Mouse (Mus musculus) spleen, adult 18-20 months (tissue): ENCODE measurements around the gene Ak2.

Experiments
- DNase-seq, 2 experiments: peaks; one replicate each; pipeline ENCODE4 v3.0.0; 2022; ENCODE audit warnings: mixed read lengths in 2 of 2

Gene Ak2

GRCm38 (mm10) chr4:129050365-129050764 is 58.6 kb downstream of the Ak2 start:
- DNase-seq, result no peak

GRCm38 (mm10) chr4:129050901-129051417 is 59.2 kb downstream of the Ak2 start:
- no peak for DNase-seq

GRCm38 (mm10) chr4:129051461-129052183 is 59.9 kb downstream of the Ak2 start:
- DNase-seq, result no peak

GRCm38 (mm10) chr4:129054757-129055156 is 63.0 kb downstream of the Ak2 start:
- DNase-seq, result no peak

- DNase-seq, result no peak
These were observed 63.8 kb downstream of the Ak2 start for GRCm38 (mm10) chr4:129055562-129055961.

- DNase-seq, result peak; percentile 95 to 98
These were observed 65.9 kb downstream of the Ak2 start for GRCm38 (mm10) chr4:129057533-129058206.

- DNase-seq, result peak; percentile 52 to 64
These were observed 66.7 kb downstream of the Ak2 start, which contains the start of gene Rnf19b for GRCm38 (mm10) chr4:129058207-129059092. TSS of gene Rnf19b (plus strand) at chr4:129058271.

- peak; percentile 16 to 42 for DNase-seq
These were observed 67.4 kb downstream of the Ak2 start for GRCm38 (mm10) chr4:129059125-129059551.

- DNase-seq, result no peak
These were observed 68.2 kb downstream of the Ak2 start for GRCm38 (mm10) chr4:129059922-129060321.
